9 mouse cellular contexts compared by ENCODE assay signal in genomic region chr7:34721650-34722048, GRCm38 (mm10).
DNase-seq lines count a peak whose midpoint lies in the region; ATAC-seq and TF ChIP-seq lines count a peak whose summit lies in the region.
"Had no signal": no experiment of that assay in that cellular context is flagged by ENCODE, and none has a peak within 500 bp of the region (broad histone marks: within the 10 kb centered on the region; RNA-seq: fewer than 3 reads in every experiment).

No protein-coding gene starts in this region.

- no peaks in the 10 kb centered on the region for H3K9me3 ChIP-seq in neural tube, embryonic 15.5 days (replicated peaks)
- H3K9me3 ChIP-seq in heart, embryonic 14.5 days (ENCODE audit: control insufficient read depth, low read length): no peaks in the 10 kb centered on the region
- no peaks in the 10 kb centered on the region for H3K9me3 ChIP-seq in stomach, postnatal 0 days (ENCODE audit: control insufficient read depth, low read length)

- TF ChIP-seq POLR2A in lung, adult 2 months (IDR thresholded peaks at IDR 0.05; ENCODE audit: borderline replicate concordance, extremely low read depth, low read depth, low read length): no peak

- H3K36me3 ChIP-seq in neural tube, embryonic 15.5 days: no peaks in the 10 kb centered on the region
- H3K36me3 ChIP-seq in heart, embryonic 14.5 days (ENCODE audit: control insufficient read depth, insufficient read depth, low read length): no peaks in the 10 kb centered on the region
- H3K36me3 ChIP-seq in stomach, postnatal 0 days (ENCODE audit: control insufficient read depth, insufficient read depth, low read length): no peaks in the 10 kb centered on the region

- H3K4me3 ChIP-seq in neural tube, embryonic 15.5 days (replicated peaks): no peak overlapping the region
- H3K4me3 ChIP-seq in heart, embryonic 14.5 days (ENCODE audit: control insufficient read depth in 1 of 2, insufficient read depth in 1 of 2, low read depth in 1 of 2, low read length in 2 of 2): no peak overlapping the region
- H3K4me3 ChIP-seq in lung, adult 2 months (replicated peaks; ENCODE audit: extremely low read depth, low read depth, low read length): no peak overlapping the region
- H3K4me3 ChIP-seq in stomach, postnatal 0 days (ENCODE audit: low read depth, low read length): no peak overlapping the region
- H3K4me3 ChIP-seq: heart, adult 2 months had no signal

- no peak overlapping the region for H3K9ac ChIP-seq in neural tube, embryonic 15.5 days (replicated peaks)
- H3K9ac ChIP-seq in heart, embryonic 14.5 days (ENCODE audit: low read length): no peak overlapping the region
- no peak overlapping the region for H3K9ac ChIP-seq in stomach, postnatal 0 days (ENCODE audit: low read length)

- no peak overlapping the region for H3K4me2 ChIP-seq in neural tube, embryonic 15.5 days
- 0 out of 2 replicates have a peak overlapping the region, but pooled peaks have one; percentile 8 for H3K4me2 ChIP-seq in heart, embryonic 14.5 days (ENCODE audit: low read length)
- H3K4me2 ChIP-seq in stomach, postnatal 0 days (replicated peaks; ENCODE audit: low read depth): no peak overlapping the region

- H3K27me3 ChIP-seq in neural tube, embryonic 15.5 days (replicated peaks): no peaks in the 10 kb centered on the region
- no peaks in the 10 kb centered on the region for H3K27me3 ChIP-seq in heart, embryonic 14.5 days (ENCODE audit: control insufficient read depth, insufficient read depth, low read length)
- no peaks in the 10 kb centered on the region for H3K27me3 ChIP-seq in stomach, postnatal 0 days (ENCODE audit: control insufficient read depth, insufficient read depth, low read length)

- peak; percentile 54 for DNase-seq in neural tube, embryonic 10.5 days (ENCODE audit: extremely low spot score, low spot score)
- peak; percentile 66 for DNase-seq in lung, adult 2 months
- DNase-seq in stomach, postnatal 0 days (ENCODE audit: low spot score): no peak
- no peak for DNase-seq in layer of hippocampus, adult 9-11 months
- no peak for DNase-seq in left cerebral cortex, postnatal 10 days (ENCODE audit: extremely low spot score in 1 of 2, low spot score in 2 of 2)

- no peak for TF ChIP-seq CTCF in lung, adult 2 months (IDR thresholded peaks at IDR 0.05; ENCODE audit: insufficient read depth, low read length)
- no peak for TF ChIP-seq CTCF in stomach, postnatal 0 days (IDR thresholded peaks at IDR 0.05; ENCODE audit: low read depth)

- no peak for ATAC-seq in neural tube, embryonic 15.5 days (ENCODE audit: low FRiP score)
- ATAC-seq in heart, embryonic 14.5 days (ENCODE audit: insufficient number of reproducible peaks, insufficient read depth, low FRiP score, low read depth): peak; percentile 63; the same call in 1 of the 2 replicates
- peak; percentile 47 for ATAC-seq in stomach, postnatal 0 days (ENCODE audit: low FRiP score, low TSS enrichment)
- no peak for ATAC-seq in CD4-positive, CD25-positive, alpha-beta regulatory T cell, adult 4 months

- TF ChIP-seq EP300 in stomach, postnatal 0 days (optimal IDR thresholded peaks at IDR 0.05): no peak

- no peak overlapping the region; the same call in 1 of the 2 replicates for H3K27ac ChIP-seq in neural tube, embryonic 15.5 days (replicated peaks)
- H3K27ac ChIP-seq in heart, embryonic 14.5 days (replicated peaks in 1 of 2; ENCODE audit: control insufficient read depth in 1 of 2, insufficient read depth in 1 of 2, low read depth in 2 of 2, low read length in 2 of 2): peak overlapping the region; percentile 54 to 67
- no peak overlapping the region for H3K27ac ChIP-seq in stomach, postnatal 0 days (replicated peaks)
- H3K27ac ChIP-seq: heart, adult 2 months had no signal

- peaks cover 34% of the 10 kb centered on the region for H3K4me1 ChIP-seq in neural tube, embryonic 15.5 days
- peaks cover 20 to 23% of the 10 kb centered on the region in 2 experiments for H3K4me1 ChIP-seq in heart, embryonic 14.5 days (ENCODE audit: control insufficient read depth in 2 of 2, insufficient read depth in 2 of 2, low read length in 2 of 2)
- H3K4me1 ChIP-seq in lung, adult 2 months (ENCODE audit: control insufficient read depth, insufficient read depth, low read length): peaks cover 3% of the 10 kb centered on the region
- no peaks in the 10 kb centered on the region for H3K4me1 ChIP-seq in stomach, postnatal 0 days (replicated peaks; ENCODE audit: control insufficient read depth, insufficient read depth)

- intact Hi-C loops in left cerebral cortex, postnatal 10 days (cut with DNase I): no loop called here

- 17% methylated on average over 5 of the region's 5 CpGs for WGBS in neural tube, embryonic 15.5 days
- 4% methylated on average over 5 of the region's 5 CpGs for WGBS in heart, embryonic 14.5 days
- WGBS in lung, adult 2 months: 20% methylated on average over 5 of the region's 5 CpGs
- 21% methylated on average over 5 of the region's 5 CpGs for WGBS in stomach, postnatal 0 days

Comparison
In these comparisons a context has a peak if more than half of its experiments do, and no peak if none do; other contexts are left out.
1. DNase-seq: peak in neural tube, embryonic 10.5 days (single experiment) and lung, adult 2 months (single experiment); none in stomach, postnatal 0 days (single experiment), layer of hippocampus, adult 9-11 months (single experiment) and left cerebral cortex, postnatal 10 days (0 of 2).
2. ATAC-seq: peak in heart, embryonic 14.5 days (single experiment) and stomach, postnatal 0 days (single experiment); none in neural tube, embryonic 15.5 days (single experiment) and CD4-positive, CD25-positive, alpha-beta regulatory T cell, adult 4 months (single experiment).
3. H3K27ac ChIP-seq: peak in heart, embryonic 14.5 days (2 of 2); none in neural tube, embryonic 15.5 days (single experiment) and stomach, postnatal 0 days (single experiment).